Comparison of ENCODE assay signal across 9 mouse cellular contexts in genomic region chr11:108757626-108758430, GRCm38 (mm10).
DNase-seq lines count a peak whose midpoint lies in the region; ATAC-seq and TF ChIP-seq lines count a peak whose summit lies in the region.
"Had no signal": no experiment of that assay in that cellular context is flagged by ENCODE, and none has a peak within 500 bp of the region (broad histone marks: within the 10 kb centered on the region; RNA-seq: fewer than 3 reads in every experiment).

No protein-coding gene starts in this region.

- H3K9me3 ChIP-seq in lung, postnatal 0 days (ENCODE audit: low read length), result no peaks in the 10 kb centered on the region
- no peaks in the 10 kb centered on the region for H3K9me3 ChIP-seq in embryonic facial prominence, embryonic 14.5 days (ENCODE audit: control insufficient read depth, low read length)
- H3K9me3 ChIP-seq in limb, embryonic 15.5 days, result no peaks in the 10 kb centered on the region

- no peak overlapping the region for H3K4me2 ChIP-seq in lung, postnatal 0 days (replicated peaks; ENCODE audit: low read depth, low read length)
- peak overlapping the region; percentile 0; the same call in 1 of the 2 replicates for H3K4me2 ChIP-seq in embryonic facial prominence, embryonic 14.5 days (ENCODE audit: low read depth, low read length)
- H3K4me2 ChIP-seq in limb, embryonic 15.5 days, result no peak overlapping the region

- no peak overlapping the region for H3K27ac ChIP-seq in lung, postnatal 0 days (ENCODE audit: low read length)
- peak overlapping the region; percentile 46 for H3K27ac ChIP-seq in embryonic facial prominence, embryonic 14.5 days (replicated peaks; ENCODE audit: low read depth, low read length)
- peak overlapping the region; percentile 44; the same call in 1 of the 2 replicates for H3K27ac ChIP-seq in limb, embryonic 15.5 days

- peak; percentile 23 for DNase-seq in gastrocnemius, adult 18-20 months (ENCODE audit: low spot score)
- no peak for DNase-seq in gastrocnemius, postnatal 25 days
- DNase-seq in lung, postnatal 0 days (ENCODE audit: low spot score), result peak; percentile 11
- no peak for DNase-seq in lung, postnatal 36 days
- peak; percentile 46 for DNase-seq in embryonic facial prominence, embryonic 14.5 days (ENCODE audit: low spot score)
- DNase-seq in kidney, postnatal 14 days, result no peak
- DNase-seq: lung, adult 18-20 months had no signal

- no peaks in the 10 kb centered on the region for H3K36me3 ChIP-seq in lung, postnatal 0 days (ENCODE audit: insufficient read depth, low read length)
- no peaks in the 10 kb centered on the region for H3K36me3 ChIP-seq in embryonic facial prominence, embryonic 14.5 days (ENCODE audit: control insufficient read depth, insufficient read depth, low read length)
- H3K36me3 ChIP-seq in limb, embryonic 15.5 days, result no peaks in the 10 kb centered on the region

- H3K4me1 ChIP-seq in lung, postnatal 0 days (ENCODE audit: insufficient read depth, low read depth, low read length), result 0 out of 2 replicates have a peak, but pooled peaks cover 3% of the 10 kb centered on the region
- H3K4me1 ChIP-seq in embryonic facial prominence, embryonic 14.5 days (ENCODE audit: control insufficient read depth, insufficient read depth, low read length), result peaks cover 25% of the 10 kb centered on the region
- H3K4me1 ChIP-seq in limb, embryonic 15.5 days, result peaks cover 12% of the 10 kb centered on the region

- no peak for ATAC-seq in lung, postnatal 0 days
- no peak for ATAC-seq in embryonic facial prominence, embryonic 14.5 days (ENCODE audit: low read depth)
- ATAC-seq in limb, embryonic 15.5 days (ENCODE audit: insufficient number of reproducible peaks, low FRiP score, low TSS enrichment, low read depth), result no peak
- no peak for ATAC-seq in inflammation-experienced regulatory T-cells, adult 6 months

- H3K4me3 ChIP-seq in lung, postnatal 0 days (ENCODE audit: low read depth, low read length), result no peak overlapping the region
- no peak overlapping the region for H3K4me3 ChIP-seq in embryonic facial prominence, embryonic 14.5 days (ENCODE audit: low read depth, low read length)
- no peak overlapping the region for H3K4me3 ChIP-seq in limb, embryonic 15.5 days

- WGBS in lung, postnatal 0 days, result 34% methylated on average over 6 of the region's 6 CpGs
- WGBS in embryonic facial prominence, embryonic 14.5 days, result 25% methylated on average over 6 of the region's 6 CpGs
- 26% methylated on average over 6 of the region's 6 CpGs for WGBS in limb, embryonic 15.5 days

- TF ChIP-seq CTCF in lung, postnatal 0 days (IDR thresholded peaks at IDR 0.05), result no peak

- H3K27me3 ChIP-seq in lung, postnatal 0 days (replicated peaks; ENCODE audit: insufficient read depth, low read length), result no peaks in the 10 kb centered on the region
- no peaks in the 10 kb centered on the region for H3K27me3 ChIP-seq in embryonic facial prominence, embryonic 14.5 days (replicated peaks; ENCODE audit: control insufficient read depth, insufficient read depth, low read length)
- no peaks in the 10 kb centered on the region for H3K27me3 ChIP-seq in limb, embryonic 15.5 days

- no peak overlapping the region for H3K9ac ChIP-seq in lung, postnatal 0 days (replicated peaks; ENCODE audit: low read depth)
- no peak overlapping the region for H3K9ac ChIP-seq in embryonic facial prominence, embryonic 14.5 days (ENCODE audit: low read depth, low read length)
- H3K9ac ChIP-seq in limb, embryonic 15.5 days, result no peak overlapping the region

- TF ChIP-seq EP300 in lung, postnatal 0 days (IDR thresholded peaks at IDR 0.05), result no peak

Comparison
In these comparisons a context has a peak if more than half of its experiments do, and no peak if none do; other contexts are left out.
1. DNase-seq: peak in gastrocnemius, adult 18-20 months (single experiment), lung, postnatal 0 days (single experiment) and embryonic facial prominence, embryonic 14.5 days (single experiment); none in gastrocnemius, postnatal 25 days (single experiment), lung, postnatal 36 days (single experiment) and kidney, postnatal 14 days (single experiment).